Mouse (Mus musculus) B cell, adult 62 days (primary cell): Measurements from ENCODE around the gene Gcsh. TPM values are rescaled to one million over a fixed set of nuclear protein-coding genes. Genes with fewer than 3 reads are reported as not detected.

Source experiments
- total RNA-seq: library from RNA; stranded (reverse); gene quantifications from 4 replicates; pipeline ENCODE4 v1.2.4, GENCODE M21; 2023

Gene Gcsh
- 6.5 to 8.9 TPM (median 7.1 TPM) in 4 replicates for total RNA-seq

GRCm38 (mm10) chr8:116993095-116993867 is at the start of gene Gcsh:
Gcsh (minus strand) TSS chr8:116993537.

DNA sequence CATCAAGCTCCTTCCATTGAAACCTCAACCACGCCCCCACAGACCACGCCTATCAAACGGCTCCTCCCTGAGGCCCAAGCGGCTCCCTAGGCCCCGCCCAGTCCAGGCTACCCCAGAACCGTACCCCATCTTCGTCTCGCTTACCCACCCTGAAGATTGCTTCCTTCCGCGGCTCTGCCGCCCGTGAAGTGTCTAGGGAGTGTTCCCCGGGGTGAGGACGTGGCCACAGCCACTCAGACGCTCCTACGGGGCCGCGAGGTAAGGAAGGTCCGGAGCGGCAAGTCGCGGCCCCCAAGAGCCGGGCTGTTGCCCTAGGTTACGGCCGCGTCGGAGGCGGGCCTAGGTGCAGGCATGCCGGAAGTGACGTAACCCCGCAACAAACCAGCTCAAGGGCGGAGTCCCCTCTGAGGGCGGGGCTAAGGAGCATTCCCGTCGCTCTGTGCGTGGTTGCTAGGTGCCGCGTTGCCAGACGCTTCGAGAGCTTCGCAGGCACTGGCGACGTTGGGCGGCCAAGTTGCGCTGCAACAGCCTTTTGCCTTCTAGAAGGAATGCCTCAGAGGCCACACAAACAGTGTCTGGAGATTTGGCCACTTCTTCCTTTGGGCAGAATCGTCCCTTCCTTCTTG is 14.6 kb downstream of the Gcsh start, which contains the start of gene 1700030J22Rik:
Gene 1700030J22Rik, minus strand, starts transcription at position 329 of the 626 bp plus-strand sequence.

DNA sequence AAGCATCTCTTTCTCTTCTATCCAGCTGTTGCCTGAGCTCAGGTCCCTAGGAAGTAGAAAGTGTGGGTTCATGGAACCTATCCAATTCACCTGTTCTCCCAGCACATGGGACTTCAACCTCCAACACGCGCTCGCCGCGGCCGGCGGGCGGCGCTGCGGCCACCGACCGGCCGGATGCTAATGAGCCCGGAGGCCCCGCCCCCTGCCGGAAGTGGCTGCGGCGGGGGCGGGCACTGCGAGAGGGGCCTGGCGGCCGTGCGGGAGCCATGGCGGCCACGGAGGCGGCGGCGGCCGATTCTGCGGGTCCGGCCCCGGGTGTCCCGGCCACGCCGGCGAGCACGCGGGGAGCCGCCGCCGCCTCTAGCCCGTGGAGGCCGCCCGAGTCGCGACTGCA is 50.2 kb downstream of the Gcsh start, which contains the start of gene Atmin:
Gene Atmin, plus strand, starts transcription at position 233 of the 394 bp plus-strand sequence.

Other genes starting within 250 kb of the Gcsh start
- gene Cmc2, start 72.1 kb downstream of the Gcsh start, total RNA-seq: 5.2 to 8.1 TPM (median 6.4 TPM) in 4 replicates
- 4.3 to 8.0 TPM (median 5.9 TPM) in 4 replicates for gene Cenpn, start 71.8 kb downstream of the Gcsh start, total RNA-seq
- gene Atmin, start 50.1 kb downstream of the Gcsh start, total RNA-seq: 16.2 to 20.5 TPM (median 17.1 TPM) in 4 replicates
- gene 1700030J22Rik, start 14.6 kb downstream of the Gcsh start, total RNA-seq: 0.25 to 0.63 TPM (median 0.45 TPM) in 4 replicates
- not detected in 4 replicates for gene Pkd1l2, start 88.9 kb upstream of the Gcsh start, total RNA-seq
- not detected in 4 replicates for gene Bco1, start 102.3 kb upstream of the Gcsh start, total RNA-seq
- gene Gan, start 164.6 kb upstream of the Gcsh start, total RNA-seq: 10.6 to 12.1 TPM (median 11.0 TPM) in 4 replicates